Mouse (Mus musculus) left cerebral cortex, postnatal 4 days (tissue): ENCODE measurements around the gene Mmgt1. TPM values are rescaled to one million over a fixed set of nuclear protein-coding genes. Genes with fewer than 3 reads are reported as not detected.

ENCODE experiments used
- DNase-seq: peaks from one replicate; pipeline ENCODE4 v3.0.0-alpha.2; 2022
- intact Hi-C: fragments of 180-260 bp; cut with DNase I; formaldehyde crosslinking; loops from one replicate; pipeline ENCODE4 v1.15.1; 2025
- microRNA-seq: library from miRNA; unstranded; fragments of <30 nt; microRNA quantifications from one replicate; pipeline ENCODE4 v1.2.0, GENCODE M21; 2022
- total RNA-seq, 2 experiments: library from RNA; stranded (reverse); gene quantifications; 2 replicates each; pipeline ENCODE4 v1.2.3; 2021

The Mmgt1 gene
- 10 to 100 TPM; 37.0 to 37.2 TPM for total RNA-seq

GRCm38 (mm10) chrX:56597887-56598640, at the start of gene Mmgt1:
TSS of gene Mmgt1 (minus strand) at chrX:56598069.
- peak; percentile 93 for DNase-seq
- intact Hi-C loops: no loop called here

DNA sequence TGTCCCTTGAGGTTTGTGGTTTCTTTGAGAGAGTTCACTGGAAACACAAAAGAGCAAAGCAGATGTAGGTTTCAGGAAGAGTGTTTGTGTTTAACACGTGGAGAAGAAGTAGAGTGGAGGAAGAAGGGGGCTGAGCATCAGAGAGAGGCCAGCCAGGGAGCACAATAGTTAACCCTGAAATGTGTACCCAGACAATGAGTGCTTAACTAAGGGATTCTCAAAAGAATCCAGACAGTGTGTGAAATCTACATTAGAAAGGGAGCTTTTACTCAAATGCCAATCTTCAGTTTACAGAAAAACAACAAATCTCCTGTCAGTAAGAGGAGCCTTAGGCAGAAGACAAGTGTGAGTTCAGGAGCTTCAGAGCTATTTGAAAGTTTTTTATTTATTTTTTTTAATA, 42.2 kb upstream of the Mmgt1 start:
- intact Hi-C loops: no loop called here
- DNase-seq: no peak

- DNase-seq: no peak
These were observed 38.3 kb upstream of the Mmgt1 start for GRCm38 (mm10) chrX:56636185-56636584.

DNA sequence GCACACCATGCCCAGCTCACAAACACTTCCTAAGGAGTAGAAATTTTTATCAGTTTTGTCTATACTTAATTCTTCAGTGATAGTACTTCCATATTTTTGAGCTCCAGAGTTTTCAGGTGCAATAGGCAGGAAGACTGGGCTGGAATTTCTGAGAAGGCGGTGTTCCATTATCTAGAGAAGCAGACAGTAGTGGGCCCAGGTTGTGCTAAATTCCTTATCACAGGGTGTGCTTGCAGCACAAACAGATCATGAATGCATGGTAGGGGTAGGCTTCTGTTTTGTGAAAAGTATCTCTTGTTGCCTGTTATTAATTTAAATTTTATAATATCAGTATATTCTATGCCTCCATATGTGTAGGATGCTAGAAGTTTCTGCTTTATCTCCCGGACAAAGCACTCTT, 17.4 kb upstream of the Mmgt1 start:
- DNase-seq: no peak
- intact Hi-C loops: no loop called here

More at GRCm38 (mm10) chrX:56636185-56636584, 38.3 kb upstream of the Mmgt1 start:
- intact Hi-C loops: no loop called here

- peak; percentile 15 for DNase-seq
- intact Hi-C loops: no loop called here
These were observed 12.4 kb upstream of the Mmgt1 start for GRCm38 (mm10) chrX:56610318-56610694.

DNA sequence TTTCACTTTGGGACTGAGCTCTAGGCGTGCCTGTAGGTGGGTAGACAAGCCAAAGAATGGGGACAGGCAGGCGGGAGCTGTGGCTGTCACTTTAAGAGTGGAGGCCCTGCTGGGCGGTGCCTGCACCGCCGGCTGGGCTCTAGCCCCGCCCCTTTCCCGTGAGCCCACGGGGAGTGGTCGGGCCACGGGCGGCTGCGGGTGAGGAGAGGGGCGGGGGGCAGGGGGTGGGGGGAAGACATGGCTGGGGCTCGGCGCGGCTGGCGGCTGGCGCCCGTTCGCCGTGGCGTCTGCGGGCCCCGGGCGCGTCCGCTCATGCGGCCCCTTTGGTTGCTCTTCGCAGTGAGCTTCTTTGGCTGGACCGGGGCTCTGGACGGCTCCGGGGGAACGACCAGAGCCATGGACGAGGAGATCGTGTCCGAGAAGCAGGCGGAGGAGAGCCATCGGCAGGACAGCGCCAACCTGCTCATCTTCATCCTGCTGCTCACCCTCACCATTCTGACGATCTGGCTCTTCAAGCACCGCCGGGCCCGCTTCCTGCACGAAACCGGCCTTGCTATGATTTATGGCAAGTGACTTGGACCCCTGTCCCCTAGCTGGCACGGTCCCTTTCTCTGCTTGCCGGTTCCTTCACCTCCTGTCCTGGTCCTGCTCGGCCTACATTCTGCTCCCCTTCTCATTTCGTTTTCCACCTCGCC, 11.9 kb upstream of the Mmgt1 start, which contains the start of gene Slc9a6:
Gene Slc9a6 (plus strand): TSS at position 135 of the 695 bp plus-strand sequence.
- intact Hi-C loops: no loop called here
- peak; percentile 82 for DNase-seq

- intact Hi-C loops: no loop called here
These were observed 11.4 kb upstream of the Mmgt1 start for GRCm38 (mm10) chrX:56609285-56609622.

GRCm38 (mm10) chrX:56607032-56607710, 9.3 kb upstream of the Mmgt1 start:
- no peak for DNase-seq
- intact Hi-C loops: no loop called here

More at GRCm38 (mm10) chrX:56609285-56609622, 11.4 kb upstream of the Mmgt1 start:
- no peak for DNase-seq

- no peak for DNase-seq
These were observed 8.7 kb upstream of the Mmgt1 start for GRCm38 (mm10) chrX:56606536-56606935.

GRCm38 (mm10) chrX:56597219-56597886, 516 bp downstream of the Mmgt1 start:
- peak; percentile 16 for DNase-seq
- intact Hi-C loops: no loop called here

More at GRCm38 (mm10) chrX:56606536-56606935, 8.7 kb upstream of the Mmgt1 start:
- intact Hi-C loops: no loop called here

DNA sequence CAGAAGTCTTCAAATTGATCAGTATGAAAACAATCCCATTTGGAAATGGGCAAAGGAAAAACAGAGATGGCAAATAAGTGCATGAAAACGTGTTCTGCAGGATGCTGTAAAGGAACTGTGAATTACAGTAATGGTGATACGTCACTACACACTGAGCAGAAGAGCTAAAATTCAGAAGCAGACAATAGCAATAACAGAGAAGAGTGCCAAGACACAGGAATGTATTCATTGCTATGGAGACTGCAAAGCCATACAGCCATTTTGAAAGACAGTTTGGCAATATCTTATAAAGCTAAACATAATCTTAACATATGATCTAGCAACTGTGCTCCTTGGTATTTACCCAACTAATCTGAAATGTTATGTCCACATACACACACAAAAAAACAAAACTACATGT, 19.7 kb downstream of the Mmgt1 start:
- no peak for DNase-seq
- intact Hi-C loops: no loop called here

DNA sequence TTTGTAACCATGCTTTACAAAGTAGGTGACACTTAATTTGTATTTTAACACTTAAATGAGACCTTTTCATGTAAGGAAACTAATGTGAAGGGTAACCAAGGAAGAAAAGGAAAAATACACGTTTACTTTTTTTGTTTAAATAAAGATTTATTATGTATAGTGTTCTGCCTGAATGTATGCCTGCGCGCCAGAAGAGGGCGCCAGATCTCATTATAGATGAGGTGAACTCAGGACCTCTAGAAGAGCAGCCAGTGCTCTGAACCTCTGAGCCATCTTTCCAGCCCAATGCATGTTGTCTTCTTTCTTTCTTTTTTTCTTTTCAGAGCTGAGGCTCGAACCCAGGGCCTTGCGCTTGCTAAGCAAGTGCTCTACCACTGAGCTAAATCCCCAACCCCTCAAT, 25.4 kb downstream of the Mmgt1 start:
- DNase-seq: peak; percentile 7
- intact Hi-C loops: no loop called here

DNA sequence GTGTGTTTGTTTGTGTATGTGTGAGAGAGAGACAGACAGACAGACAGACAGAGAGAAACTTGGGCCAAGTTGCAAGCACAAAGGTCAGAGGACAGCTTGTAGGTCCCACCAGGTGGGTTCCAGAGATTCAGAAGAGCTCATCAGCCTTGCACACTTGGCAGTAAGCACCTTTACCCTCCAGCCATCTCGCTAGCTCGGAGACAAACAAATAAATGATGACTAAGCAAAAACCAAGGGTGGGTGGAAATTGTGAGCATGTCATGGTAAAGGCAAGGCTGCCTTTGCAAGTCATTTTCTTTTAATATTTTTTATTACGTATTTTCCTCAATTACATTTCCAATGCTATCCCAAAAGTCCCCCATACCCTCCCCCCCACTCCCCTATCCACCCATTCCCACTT, 44.3 kb downstream of the Mmgt1 start:
- DNase-seq: no peak
- intact Hi-C loops: no loop called here

DNA sequence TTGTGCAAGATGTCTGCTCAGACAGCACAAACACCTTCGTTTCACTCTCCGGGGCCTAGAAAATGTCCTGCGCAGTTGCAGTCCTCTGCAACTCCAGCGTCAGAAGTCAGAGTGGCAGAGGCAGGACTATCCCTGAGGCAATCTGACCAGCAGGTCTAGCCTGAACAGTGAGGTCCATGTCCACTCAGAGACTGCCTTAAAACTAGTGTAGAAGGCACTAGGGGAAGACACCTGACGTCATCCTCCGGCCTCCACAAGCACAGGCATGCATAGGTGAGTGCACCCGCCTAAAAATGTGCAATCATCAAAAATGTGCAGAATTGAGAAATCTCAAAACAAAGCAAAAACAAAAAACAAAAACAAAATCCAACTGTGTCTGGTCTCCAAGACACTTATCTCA, 48.4 kb downstream of the Mmgt1 start, which contains the start of gene Gm648:
Gene Gm648 (minus strand): TSS at position 101 of the 400 bp plus-strand sequence.
- intact Hi-C loops: no loop called here
- no peak for DNase-seq

GRCm38 (mm10) chrX:56537162-56537561, 60.7 kb downstream of the Mmgt1 start:
- peak; percentile 33 for DNase-seq
- intact Hi-C loops: no loop called here

Small RNA genes lying within 50 kb of the gene (microRNA-seq; reads per million reads assigned to microRNA genes)
- gene Mir5116: not detected

Other genes starting within 250 kb of the Mmgt1 start
- 10 to 100 TPM; 35.4 to 37.0 TPM for gene Smim10l2a, start 223.5 kb downstream of the Mmgt1 start, total RNA-seq
- not detected for gene Gm2174, start 150.1 kb downstream of the Mmgt1 start, total RNA-seq
- gene Ints6l, start 143.2 kb downstream of the Mmgt1 start, total RNA-seq: 10 to 100 TPM; 26.8 to 27.0 TPM
- gene Gm10477, start 73.3 kb downstream of the Mmgt1 start, total RNA-seq: not detected
- gene Gm648, start 48.5 kb downstream of the Mmgt1 start, total RNA-seq: not detected
- 100 to 1,000 TPM; 103 to 116 TPM for gene Slc9a6, start 11.7 kb upstream of the Mmgt1 start, total RNA-seq
- 100 to 1,000 TPM; 153 to 169 TPM for gene Fhl1, start 133.7 kb upstream of the Mmgt1 start, total RNA-seq
- gene Map7d3, start 224.3 kb upstream of the Mmgt1 start, total RNA-seq: under 1 TPM; 0.36 to 0.48 TPM